Mouse (Mus musculus) MEL (cell line): ENCODE results near the gene Nt5dc3. TPM values are rescaled to one million over a fixed set of nuclear protein-coding genes. Genes with fewer than 3 reads are reported as not detected.

ENCODE experiments used
- DNase-seq: peaks from one replicate; pipeline ENCODE4 v3.0.0; 2011; ENCODE audit warnings: low read depth, low spot score
- H3K27ac ChIP-seq: 2 replicates; pipeline ENCODE4 v1.5.1; 2012; ENCODE audit warnings: low read depth, mild to moderate bottlenecking, control low read depth, low read length, moderate library complexity; ENCODE audit not compliant: control insufficient read depth
- H3K27me3 ChIP-seq, 2 experiments: fragments of 150-350 bp in 1 of 2; sonication (generic) in 1 of 2; 2 replicates each; pipeline ENCODE4 v1.6.1; 2012; ENCODE audit warnings: low read length in 2 of 2, mild to moderate bottlenecking in 2 of 2, improper control_type of control experiment in 1 of 2, moderate library complexity in 1 of 2; ENCODE audit not compliant: insufficient read depth in 2 of 2, control insufficient read depth in 1 of 2
- H3K36me3 ChIP-seq, 2 experiments: 2 replicates each; pipeline ENCODE4 v1.6.1; 2012 to 2014; ENCODE audit warnings: low read length in 2 of 2, improper control_type of control experiment in 1 of 2, inconsistent platforms in 1 of 2, mild to moderate bottlenecking in 1 of 2; ENCODE audit not compliant: insufficient read depth in 2 of 2, control insufficient read depth in 1 of 2
- H3K4me1 ChIP-seq, 2 experiments: fragments of 150-350 bp in 1 of 2; sonication (generic) in 1 of 2; 2 replicates each; pipeline ENCODE4 v1.6.1; 2012; ENCODE audit warnings: low read length in 2 of 2, improper control_type of control experiment in 1 of 2, mild to moderate bottlenecking in 1 of 2; ENCODE audit not compliant: insufficient read depth in 2 of 2, control insufficient read depth in 1 of 2
- H3K4me3 ChIP-seq, 2 experiments: fragments of 150-350 bp in 1 of 2; sonication (generic) in 1 of 2; 2 replicates each; pipeline ENCODE4 v1.5.1; 2012; ENCODE audit warnings: low read depth in 2 of 2, low read length in 2 of 2, mild to moderate bottlenecking in 2 of 2, moderate library complexity in 2 of 2, control low read depth in 1 of 2, improper control_type of control experiment in 1 of 2; ENCODE audit not compliant: control insufficient read depth in 1 of 2, insufficient read depth in 1 of 2
- H3K79me2 ChIP-seq: 2 replicates; pipeline ENCODE4 v1.6.1; 2012; ENCODE audit warnings: mild to moderate bottlenecking, low read length, moderate library complexity; ENCODE audit not compliant: control insufficient read depth, poor library complexity, insufficient read depth
- H3K9ac ChIP-seq: 2 replicates; pipeline ENCODE4 v1.6.1; 2012; ENCODE audit warnings: low read depth, mild to moderate bottlenecking, control low read depth, low read length, moderate library complexity; ENCODE audit not compliant: control insufficient read depth, poor library complexity, severe bottlenecking
- H3K9me3 ChIP-seq: fragments of 150-350 bp; sonication (generic); replicated peaks from 2 replicates; pipeline ENCODE4 v1.6.1; 2012; ENCODE audit warnings: mild to moderate bottlenecking, low read length, improper control_type of control experiment, moderate library complexity; ENCODE audit not compliant: insufficient read depth
- CHD1 ChIP-seq: IDR thresholded peaks from 2 replicates; pipeline ENCODE4 v1.6.1; 2012; ENCODE audit warnings: low read depth, mild to moderate bottlenecking, inconsistent platforms, low read length, improper control_type of control experiment
- ELF1 ChIP-seq: IDR thresholded peaks from 2 replicates; pipeline ENCODE4 v1.6.1; 2014; ENCODE audit warnings: low read depth, mild to moderate bottlenecking, inconsistent platforms, low read length, improper control_type of control experiment, moderate library complexity
- ETS1 ChIP-seq: IDR thresholded peaks from 2 replicates; pipeline ENCODE4 v1.6.1; 2012; ENCODE audit warnings: low read depth, mild to moderate bottlenecking, inconsistent platforms, low read length, improper control_type of control experiment, moderate library complexity
- GABPA ChIP-seq: IDR thresholded peaks from 2 replicates; pipeline ENCODE4 v1.6.1; 2012; ENCODE audit warnings: low read depth, mild to moderate bottlenecking, inconsistent platforms, low read length, improper control_type of control experiment, moderate library complexity
- GATA1 ChIP-seq: IDR thresholded peaks from 2 replicates; pipeline ENCODE4 v1.6.1; 2011; ENCODE audit warnings: low read depth, low read length, improper control_type of control experiment
- HCFC1 ChIP-seq: IDR thresholded peaks from 2 replicates; pipeline ENCODE4 v1.6.1; 2012; ENCODE audit warnings: low read depth, mild to moderate bottlenecking, inconsistent platforms, low read length, improper control_type of control experiment, moderate library complexity
- KAT2A ChIP-seq: conservative IDR thresholded peaks from 2 replicates; pipeline ENCODE4 v1.6.1; 2012; ENCODE audit warnings: low read depth, low read length, improper control_type of control experiment, inconsistent platforms
- MAX ChIP-seq: IDR thresholded peaks from 2 replicates; pipeline ENCODE4 v1.6.1; 2011; ENCODE audit warnings: low read length, improper control_type of control experiment
- MAZ ChIP-seq: IDR thresholded peaks from 2 replicates; pipeline ENCODE4 v1.6.1; 2012; ENCODE audit warnings: low read depth, mild to moderate bottlenecking, inconsistent platforms, low read length, improper control_type of control experiment
- MYB ChIP-seq: IDR thresholded peaks from 2 replicates; pipeline ENCODE4 v1.6.1; 2011; ENCODE audit warnings: mild to moderate bottlenecking, low read depth, low read length, improper control_type of control experiment
- MYC ChIP-seq: IDR thresholded peaks from 2 replicates; pipeline ENCODE4 v1.6.1; 2011; ENCODE audit warnings: low read depth, mild to moderate bottlenecking, low read length, improper control_type of control experiment, moderate library complexity
- NRF1 ChIP-seq: IDR thresholded peaks from 2 replicates; pipeline ENCODE4 v1.6.1; 2014; ENCODE audit warnings: low read depth, mild to moderate bottlenecking, inconsistent platforms, low read length, improper control_type of control experiment, moderate library complexity; ENCODE audit not compliant: poor library complexity, insufficient read depth, severe bottlenecking
- POLR2A ChIP-seq, 2 experiments: IDR thresholded peaks; 2 replicates each; pipeline ENCODE4 v1.6.1; 2011 to 2012; ENCODE audit warnings: low read length in 2 of 2, mild to moderate bottlenecking in 2 of 2, control low read depth in 1 of 2, improper control_type of control experiment in 1 of 2, low read depth in 1 of 2, moderate library complexity in 1 of 2; ENCODE audit not compliant: control insufficient read depth in 1 of 2, insufficient read depth in 1 of 2, poor library complexity in 1 of 2
- POLR2AphosphoS2 ChIP-seq: IDR thresholded peaks from 2 replicates; pipeline ENCODE4 v1.6.1; 2011; ENCODE audit warnings: low read length, improper control_type of control experiment
- RAD21 ChIP-seq: IDR thresholded peaks from 2 replicates; pipeline ENCODE4 v1.6.1; 2011; ENCODE audit warnings: mild to moderate bottlenecking, low read depth, low read length, improper control_type of control experiment
- RCOR1 ChIP-seq: IDR thresholded peaks from 2 replicates; pipeline ENCODE4 v1.6.1; 2012; ENCODE audit warnings: low read depth, mild to moderate bottlenecking, inconsistent platforms, low read length, improper control_type of control experiment
- SIN3A ChIP-seq: IDR thresholded peaks from 2 replicates; pipeline ENCODE4 v1.6.1; 2012; ENCODE audit warnings: low read length, improper control_type of control experiment, inconsistent platforms
- SMC3 ChIP-seq: IDR thresholded peaks from 2 replicates; pipeline ENCODE4 v1.6.1; 2011; ENCODE audit warnings: low read depth, low read length, improper control_type of control experiment
- TCF12 ChIP-seq: IDR thresholded peaks from 2 replicates; pipeline ENCODE4 v1.6.1; 2014; ENCODE audit warnings: low read depth, mild to moderate bottlenecking, inconsistent platforms, low read length, improper control_type of control experiment, moderate library complexity
- UBTF ChIP-seq: IDR thresholded peaks from 2 replicates; pipeline ENCODE4 v1.6.1; 2012; ENCODE audit warnings: low read depth, mild to moderate bottlenecking, inconsistent platforms, low read length, improper control_type of control experiment, moderate library complexity, borderline replicate concordance; ENCODE audit not compliant: insufficient read depth
- ZC3H11A ChIP-seq: IDR thresholded peaks from 2 replicates; pipeline ENCODE4 v1.6.1; 2012; ENCODE audit warnings: low read depth, mild to moderate bottlenecking, inconsistent platforms, low read length, improper control_type of control experiment
- ZMIZ1 ChIP-seq: IDR thresholded peaks from 2 replicates; pipeline ENCODE4 v1.6.1; 2012; ENCODE audit warnings: low read depth, mild to moderate bottlenecking, inconsistent platforms, low read length, improper control_type of control experiment, moderate library complexity
- ZNF384 ChIP-seq: IDR thresholded peaks from 2 replicates; pipeline ENCODE4 v1.6.1; 2012; ENCODE audit warnings: low read depth, mild to moderate bottlenecking, inconsistent platforms, low read length, improper control_type of control experiment
- polyA plus RNA-seq, 2 experiments: library from polyadenylated mRNA; stranded (reverse) in 1 of 2; unstranded in 1 of 2; fragments of >175 nt in 1 of 2; fragments of >200 nt in 1 of 2; gene quantifications; 2 replicates each; pipeline versions ENCODE4 v1.2.1 to v1.2.4; 2012; ENCODE audit warnings: low replicate concordance in 2 of 2, low read depth in 1 of 2; ENCODE audit not compliant: insufficient read length in 2 of 2, insufficient read depth in 1 of 2, missing spikeins in 1 of 2
- total RNA-seq: library from RNA; depleted of rRNA; stranded (reverse); fragments of 300-350 nt; gene quantifications from 2 replicates; pipeline ENCODE4 v1.2.3, GENCODE M21; 2012

Gene Nt5dc3
- total and polyA plus RNA-seq, 3 experiments = 9.7 to 15.6 TPM; not detected in 1

- no peaks in the 10 kb centered on the region for H3K27me3 ChIP-seq
- TF ChIP-seq ETS1 (no peak), MAZ (no peak), HCFC1 (no peak), POLR2A (IDR thresholded peaks at IDR 0.05; ENCODE audit: control insufficient read depth in 1 of 2, insufficient read depth in 1 of 2, low read depth in 1 of 2, low read length in 2 of 2, poor library complexity in 1 of 2) (no peak), NRF1 (no peak), MAX (no peak), SIN3A (no peak), ZC3H11A (no peak), ZMIZ1 (no peak), KAT2A (no peak), GATA1 (no peak), SMC3 (no peak), ZNF384 (no peak), CHD1 (no peak), RAD21 (no peak), POLR2AphosphoS2 (no peak), TCF12 (no peak), GABPA (no peak)
- no peak overlapping the region for H3K27ac ChIP-seq
- DNase-seq = no peak
- H3K4me1 ChIP-seq = no peaks in the 10 kb centered on the region
- H3K9ac ChIP-seq = no peak overlapping the region
- H3K79me2 ChIP-seq = peaks cover 50% of the 10 kb centered on the region
- no peaks in the 10 kb centered on the region for H3K9me3 ChIP-seq
- no peaks in the 10 kb centered on the region; a peak in 2 of 4 replicates for H3K36me3 ChIP-seq
- no peak overlapping the region for H3K4me3 ChIP-seq
Observed at GRCm38 (mm10) chr10:86791507-86792184, 12.8 kb downstream of the Nt5dc3 start.

- H3K27ac ChIP-seq = no peak overlapping the region
- H3K4me1 ChIP-seq = no peaks in the 10 kb centered on the region
- TF ChIP-seq GABPA = no peak
- TF ChIP-seq ZC3H11A = no peak
- TF ChIP-seq SIN3A = no peak
- TF ChIP-seq ELF1 = no peak
- no peak for TF ChIP-seq MYB
- TF ChIP-seq MAX = no peak
- TF ChIP-seq UBTF = no peak
- TF ChIP-seq MYC = no peak
- TF ChIP-seq RCOR1 = no peak
- no peak for TF ChIP-seq SMC3
- no peak for TF ChIP-seq MAZ
- TF ChIP-seq, all 39 proteins: peak for 0
- H3K4me3 ChIP-seq = no peak overlapping the region
- H3K36me3 ChIP-seq = no peaks in the 10 kb centered on the region; a peak in 2 of 4 replicates
- peaks cover 36% of the 10 kb centered on the region for H3K79me2 ChIP-seq
- H3K9me3 ChIP-seq = no peaks in the 10 kb centered on the region
- H3K9ac ChIP-seq = no peak overlapping the region
- no peaks in the 10 kb centered on the region for H3K27me3 ChIP-seq
- DNase-seq = no peak
Observed at GRCm38 (mm10) chr10:86793509-86793951, 14.7 kb downstream of the Nt5dc3 start.
